Mouse (Mus musculus) stomach, embryonic 16.5 days (tissue): ENCODE measurements around the gene Snapc5. TPM values are rescaled to one million over a fixed set of nuclear protein-coding genes. Genes with fewer than 3 reads are reported as not detected.
"Not testable (repeated sequence)": the region's sequence is repeated elsewhere in the genome, so short reads cannot be mapped to it uniquely, and the experiment has no call there.

Experiments used
- ATAC-seq: fragments of 200-750 bp; cut with Nextera tagmentation; 2 replicates; pipeline ENCODE4 v1.8.0; 2017; ENCODE audit warnings: moderate number of reproducible peaks, moderate TSS enrichment; ENCODE audit not compliant: insufficient read depth, low FRiP score
- H3K27ac ChIP-seq: fragments of 300-500 bp; sonication (generic); 2 replicates; pipeline ENCODE4 v1.5.1; 2014; ENCODE audit warnings: low read length
- H3K27me3 ChIP-seq: fragments of 300-500 bp; sonication (generic); 2 replicates; pipeline ENCODE4 v1.6.1; 2014; ENCODE audit warnings: low read length, control low read depth, mixed read lengths; ENCODE audit not compliant: control insufficient read depth, insufficient read depth
- H3K36me3 ChIP-seq: fragments of 300-500 bp; sonication (generic); 2 replicates; pipeline ENCODE4 v1.6.1; 2014; ENCODE audit warnings: low read length; ENCODE audit not compliant: control insufficient read depth, insufficient read depth
- H3K4me1 ChIP-seq: fragments of 300-500 bp; sonication (generic); 2 replicates; pipeline ENCODE4 v1.6.1; 2014; ENCODE audit warnings: low read length, control low read depth, mixed read lengths; ENCODE audit not compliant: control insufficient read depth, insufficient read depth
- H3K4me2 ChIP-seq: fragments of 300-500 bp; sonication (generic); 2 replicates; pipeline ENCODE4 v1.6.1; 2014; ENCODE audit warnings: low read depth, low read length, mixed read lengths
- H3K4me3 ChIP-seq: fragments of 300-500 bp; sonication (generic); replicated peaks from 2 replicates; pipeline ENCODE4 v1.5.1; 2014; ENCODE audit warnings: mild to moderate bottlenecking, low read length
- H3K9ac ChIP-seq: fragments of 300-500 bp; sonication (generic); 2 replicates; pipeline ENCODE4 v1.6.1; 2014; ENCODE audit warnings: low read length
- H3K9me3 ChIP-seq: fragments of 300-500 bp; sonication (generic); replicated peaks from 2 replicates; pipeline ENCODE4 v1.6.1; 2016; ENCODE audit warnings: low read length, control low read depth; ENCODE audit not compliant: control insufficient read depth
- WGBS: fragments of 180-500 bp; shearing (Covaris S2); extraction: QIAGEN DNeasy Blood & Tissue Kit; methylation state at CpG from one replicate; pipeline ENCODE4 v1.1.7; 2014; 5-methylcytosine and 5-hydroxymethylcytosine counted together
- polyA plus RNA-seq: library from polyadenylated mRNA; unstranded; fragments of >200 nt; fragmentation: Nextera tagmentation; extraction: Ambion mirVana; gene quantifications from 2 replicates; pipeline ENCODE4 v1.2.1, GENCODE M21; 2015

The Snapc5 gene
- polyA plus RNA-seq, 1 experiment from 2014 or later: 33.7 TPM

GRCm38 (mm10) chr9:64172816-64173665 lies 6.0 kb upstream of the Snapc5 start, which contains the start of the genes Zwilch and Rpl4:
Zwilch (minus strand) TSS chr9:64173104.
Rpl4 (plus strand) TSS chr9:64173375.
- under 1% methylated on average over 42 of the region's 42 CpGs for WGBS
- Histone ChIP-seq H3K36me3 (peaks cover 27% of the 10 kb centered on the region), H3K4me2 (peak within 1 kb of the TSS; percentile 95), H3K27me3 (no peaks in the 10 kb centered on the region), H3K4me3 (peak within 1 kb of the TSS; percentile 99), H3K9ac (peak within 1 kb of the TSS; percentile 96), H3K27ac (peak within 1 kb of the TSS; percentile 97), H3K4me1 (peaks cover 13% of the 10 kb centered on the region), H3K9me3 (no peaks in the 10 kb centered on the region)
- ATAC-seq: peak; percentile 88

GRCm38 (mm10) chr9:64173666-64174220 lies 5.3 kb upstream of the Snapc5 start:
- ATAC-seq: no peak
- peaks cover 14% of the 10 kb centered on the region for H3K4me1 ChIP-seq
- peak overlapping the region; percentile 99 for H3K4me3 ChIP-seq
- H3K4me2 ChIP-seq: peak overlapping the region; percentile 95
- H3K36me3 ChIP-seq: peaks cover 34% of the 10 kb centered on the region
- peak overlapping the region; percentile 81 for H3K27ac ChIP-seq
- no peaks in the 10 kb centered on the region for H3K27me3 ChIP-seq
- peak overlapping the region; percentile 96 for H3K9ac ChIP-seq
- under 1% methylated on average over 16 of the region's 16 CpGs for WGBS
- H3K9me3 ChIP-seq: no peaks in the 10 kb centered on the region

GRCm38 (mm10) chr9:64174341-64174740 lies 4.7 kb upstream of the Snapc5 start:
- no peak for ATAC-seq
- Histone ChIP-seq H3K9ac (peak overlapping the region; percentile 96), H3K9me3 (no peaks in the 10 kb centered on the region), H3K4me2 (peak overlapping the region; percentile 95), H3K4me1 (peaks cover 15% of the 10 kb centered on the region), H3K36me3 (peaks cover 35% of the 10 kb centered on the region), H3K27ac (no peak overlapping the region), H3K4me3 (peak overlapping the region; percentile 99), H3K27me3 (no peaks in the 10 kb centered on the region)

- ATAC-seq: no peak
- H3K9me3 ChIP-seq: no peaks in the 10 kb centered on the region
- peak overlapping the region; percentile 19; the same call in 1 of the 2 replicates for H3K9ac ChIP-seq
- H3K27me3 ChIP-seq: no peaks in the 10 kb centered on the region
- H3K27ac ChIP-seq: no peak overlapping the region
- peaks cover 35% of the 10 kb centered on the region for H3K36me3 ChIP-seq
- peaks cover 16% of the 10 kb centered on the region for H3K4me1 ChIP-seq
- WGBS: 53% methylated on average over 8 of the region's 8 CpGs
- H3K4me2 ChIP-seq: peak overlapping the region; percentile 95
- peak overlapping the region; percentile 99 for H3K4me3 ChIP-seq
These were observed 4.3 kb upstream of the Snapc5 start for GRCm38 (mm10) chr9:64174766-64175165.

- Histone ChIP-seq H3K36me3 (peaks cover 35% of the 10 kb centered on the region), H3K9ac (0 out of 2 replicates have a peak overlapping the region, but pooled peaks have one; percentile 19), H3K27me3 (no peaks in the 10 kb centered on the region), H3K4me1 (peaks cover 18% of the 10 kb centered on the region), H3K4me2 (0 out of 2 replicates have a peak overlapping the region, but pooled peaks have one; percentile 95), H3K27ac (no peak overlapping the region), H3K9me3 (no peaks in the 10 kb centered on the region), H3K4me3 (no peak overlapping the region)
- WGBS: 83% methylated on average over 11 of the region's 11 CpGs
- no peak for ATAC-seq
These were observed 3.7 kb upstream of the Snapc5 start for GRCm38 (mm10) chr9:64175378-64175777.

GRCm38 (mm10) chr9:64178610-64178973 lies 482 bp upstream of the Snapc5 start:
- Histone ChIP-seq H3K9ac (peak overlapping the region; percentile 86), H3K4me2 (peak overlapping the region; percentile 55), H3K27ac (peak overlapping the region; percentile 91), H3K4me1 (peaks cover 11% of the 10 kb centered on the region; the same call in 1 of the 2 replicates), H3K9me3 (no peaks in the 10 kb centered on the region), H3K27me3 (no peaks in the 10 kb centered on the region), H3K4me3 (peak overlapping the region; percentile 73), H3K36me3 (peaks cover 47% of the 10 kb centered on the region)
- ATAC-seq: no peak
- 31% methylated on average over 3 of the region's 3 CpGs for WGBS

- H3K9ac ChIP-seq, H3K4me2 ChIP-seq, H3K27me3 ChIP-seq, H3K4me1 ChIP-seq, ATAC-seq, H3K27ac ChIP-seq, H3K4me3 ChIP-seq, H3K9me3 ChIP-seq: not testable (repeated sequence)
- H3K36me3 ChIP-seq: peaks cover 27% of the 10 kb centered on the region; the same call in 1 of the 2 replicates
- WGBS: 95% methylated on average over 5 of the region's 5 CpGs
These were observed 4.2 kb downstream of the Snapc5 start for GRCm38 (mm10) chr9:64183295-64183694.

GRCm38 (mm10) chr9:64184166-64184840 lies 5.2 kb downstream of the Snapc5 start:
- H3K36me3 ChIP-seq: peaks cover 21% of the 10 kb centered on the region; the same call in 1 of the 2 replicates
- H3K9ac ChIP-seq: no peak overlapping the region
- peak overlapping the region; percentile 12; the same call in 1 of the 2 replicates for H3K27ac ChIP-seq
- H3K9me3 ChIP-seq: no peaks in the 10 kb centered on the region
- H3K4me2 ChIP-seq: no peak overlapping the region
- no peak overlapping the region for H3K4me3 ChIP-seq
- ATAC-seq: no peak
- H3K4me1 ChIP-seq: 0 out of 2 replicates have a peak, but pooled peaks cover 4% of the 10 kb centered on the region
- 88% methylated on average over 5 of the region's 5 CpGs for WGBS
- no peaks in the 10 kb centered on the region for H3K27me3 ChIP-seq
